Mouse (Mus musculus) erythroid progenitor cell, adult 5-6 weeks (primary cell): ENCODE results near the gene Sos2. TPM values are rescaled to one million over a fixed set of nuclear protein-coding genes. Genes with fewer than 3 reads are reported as not detected.

Experiments used
- total RNA-seq, 2 experiments: library from RNA; stranded (forward) in 1 of 2; stranded (reverse) in 1 of 2; fragments of 150-400 nt in 1 of 2; fragments of 186-747, 209-891 nt in 1 of 2; gene quantifications; 2 replicates each; pipeline versions ENCODE4 v1.2.3 to v1.2.4; 2015 to 2017; ENCODE audit warnings: low replicate concordance in 2 of 2

Gene Sos2
- total RNA-seq, 2 experiments from 2014 or later: 38.6 to 42.0 TPM

Other genes with a start within 250 kb of the Sos2 start
- 3.8 and 5.0 TPM in 2 replicates for gene Vcpkmt, start 98.8 kb downstream of the Sos2 start, total RNA-seq (2015; ENCODE audit: low replicate concordance)
- 1.7 TPM in 1 of 2 replicates, not detected in the other for gene Vcpkmt, start 98.8 kb downstream of the Sos2 start, total RNA-seq (2017; ENCODE audit: low replicate concordance)
- 3.2 and 8.8 TPM in 2 replicates for gene L2hgdh, start 43.0 kb upstream of the Sos2 start, total RNA-seq (2015; ENCODE audit: low replicate concordance)
- 4.1 and 7.7 TPM in 2 replicates for gene L2hgdh, start 43.0 kb upstream of the Sos2 start, total RNA-seq (2017; ENCODE audit: low replicate concordance)
- 14.4 and 32.7 TPM in 2 replicates for gene Atp5s, start 43.1 kb upstream of the Sos2 start, total RNA-seq (2015; ENCODE audit: low replicate concordance)
- 8.8 and 22.2 TPM in 2 replicates for gene Atp5s, start 43.1 kb upstream of the Sos2 start, total RNA-seq (2017; ENCODE audit: low replicate concordance)
- 8.0 and 15.9 TPM in 2 replicates for gene Cdkl1, start 109.4 kb upstream of the Sos2 start, total RNA-seq (2015; ENCODE audit: low replicate concordance)
- 11.2 and 36.3 TPM in 2 replicates for gene Cdkl1, start 109.4 kb upstream of the Sos2 start, total RNA-seq (2017; ENCODE audit: low replicate concordance)
- gene Atl1, start 210.8 kb upstream of the Sos2 start, total RNA-seq (2015; ENCODE audit: low replicate concordance): 6.1 and 12.6 TPM in 2 replicates
- gene Atl1, start 210.8 kb upstream of the Sos2 start, total RNA-seq (2017; ENCODE audit: low replicate concordance): 11.7 and 25.8 TPM in 2 replicates
- gene Map4k5, start 211.3 kb upstream of the Sos2 start, total RNA-seq (2015; ENCODE audit: low replicate concordance): 202 and 224 TPM in 2 replicates
- gene Map4k5, start 211.3 kb upstream of the Sos2 start, total RNA-seq (2017; ENCODE audit: low replicate concordance): 300 and 358 TPM in 2 replicates